Mouse (Mus musculus): ENCODE data around the gene Vps11.
"Not testable (repeated sequence)": the region's sequence is repeated elsewhere in the genome, so short reads cannot be mapped to it uniquely, and the experiment has no call there.

The Vps11 gene

DNA sequence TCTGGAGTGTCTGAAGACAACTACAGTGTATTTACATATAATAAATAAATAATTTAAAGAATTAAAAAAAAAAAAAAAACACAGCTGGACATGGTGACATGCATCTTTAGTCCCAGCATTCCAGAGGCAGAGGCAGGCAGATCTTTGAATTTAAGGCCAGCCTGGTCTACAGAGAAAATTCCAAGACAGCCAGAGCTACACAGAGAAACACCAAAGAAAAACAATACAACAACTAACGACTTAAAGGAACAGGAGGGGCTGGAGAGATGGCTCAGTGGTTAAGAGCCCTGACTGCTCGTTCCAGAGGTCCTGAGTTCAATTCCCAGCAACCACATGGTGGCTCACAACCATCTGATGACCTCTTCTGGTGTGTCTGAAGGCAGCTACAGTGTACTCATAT, 15.9 kb upstream of the Vps11 start:
- in situ Hi-C loops (cut with MboI, MseI), result not testable (repeated sequence)

DNA sequence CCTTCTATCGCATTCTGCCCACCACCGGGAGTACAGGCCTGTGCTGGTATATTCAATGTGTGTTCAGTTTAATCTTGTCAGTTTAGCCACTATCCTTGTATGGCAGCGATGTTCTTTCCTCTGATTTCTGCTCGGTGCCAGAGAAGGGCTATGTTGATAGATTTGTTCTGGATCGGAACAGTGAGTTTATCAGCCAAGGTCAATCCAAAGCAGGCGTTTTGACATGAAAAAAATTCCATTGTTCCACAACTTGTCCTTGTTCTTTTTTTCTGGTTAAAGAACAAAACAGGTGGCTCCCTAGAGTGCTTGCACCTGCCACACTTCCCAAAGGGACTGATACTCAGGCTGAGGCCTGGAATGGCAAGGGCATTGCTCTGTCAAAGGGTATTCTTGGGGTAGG, 14.7 kb upstream of the Vps11 start:
- in situ Hi-C loops (cut with MboI, MseI), result no loop called here

DNA sequence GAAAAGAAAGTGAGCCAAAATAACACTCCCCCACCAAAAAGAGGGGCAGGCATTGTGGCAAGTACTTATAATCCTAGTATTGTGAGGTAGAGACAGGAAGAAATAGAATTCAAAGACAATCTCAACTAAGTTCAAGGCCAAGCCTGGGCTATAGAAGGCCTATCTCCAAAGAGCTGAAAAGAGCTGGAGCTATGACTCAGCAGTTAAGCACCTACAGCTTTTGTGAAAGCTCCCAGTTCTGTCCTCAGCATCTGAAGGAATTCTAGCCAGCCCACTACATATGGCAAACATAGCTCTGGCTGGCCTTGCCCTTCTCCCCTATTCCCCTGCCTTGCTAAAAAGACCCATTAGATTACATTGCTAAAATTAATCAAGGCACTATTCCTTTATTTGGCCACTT, 11.9 kb upstream of the Vps11 start:
- in situ Hi-C loops (cut with MboI, MseI), result no loop called here

DNA sequence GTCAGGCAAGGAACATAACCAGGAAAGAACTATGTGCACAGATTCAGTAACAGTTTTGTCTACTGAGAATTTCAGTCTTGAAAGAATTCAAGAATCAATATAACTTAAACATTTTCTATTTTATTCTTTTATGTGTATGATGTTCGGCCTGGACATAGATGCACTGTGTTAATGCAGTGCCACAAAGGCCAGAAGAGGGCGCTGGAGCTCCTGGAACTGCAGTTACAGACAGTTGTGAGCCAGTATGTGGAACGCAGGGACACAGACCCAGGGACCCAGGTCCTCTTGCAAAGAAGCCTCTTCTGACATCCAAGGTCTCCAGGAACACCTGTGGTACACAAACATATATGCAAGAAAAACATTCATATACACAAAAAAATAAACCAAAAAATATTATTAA, 3.0 kb upstream of the Vps11 start:
- in situ Hi-C loops (cut with MboI, MseI), result no loop called here

DNA sequence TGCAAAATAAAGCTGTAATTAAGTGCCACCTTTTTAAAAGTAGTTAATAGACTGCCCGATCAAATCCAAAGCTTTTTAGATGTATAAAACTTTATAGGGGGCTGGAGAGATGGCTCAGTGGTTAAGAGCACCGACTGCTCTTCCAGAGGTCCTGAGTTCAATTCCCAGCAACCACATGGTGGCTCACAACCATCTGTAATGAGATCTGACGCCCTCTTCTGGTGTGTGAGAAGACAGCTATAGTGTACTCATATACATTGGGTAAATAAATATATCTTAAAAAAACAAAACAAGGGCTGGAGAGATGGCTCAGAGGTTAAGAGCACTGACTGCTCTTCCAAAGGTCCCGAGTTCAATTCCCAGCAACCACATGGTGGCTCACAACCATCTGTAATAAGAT, 461 bp upstream of the Vps11 start:
- in situ Hi-C loops (cut with MboI, MseI), result not testable (repeated sequence)

DNA sequence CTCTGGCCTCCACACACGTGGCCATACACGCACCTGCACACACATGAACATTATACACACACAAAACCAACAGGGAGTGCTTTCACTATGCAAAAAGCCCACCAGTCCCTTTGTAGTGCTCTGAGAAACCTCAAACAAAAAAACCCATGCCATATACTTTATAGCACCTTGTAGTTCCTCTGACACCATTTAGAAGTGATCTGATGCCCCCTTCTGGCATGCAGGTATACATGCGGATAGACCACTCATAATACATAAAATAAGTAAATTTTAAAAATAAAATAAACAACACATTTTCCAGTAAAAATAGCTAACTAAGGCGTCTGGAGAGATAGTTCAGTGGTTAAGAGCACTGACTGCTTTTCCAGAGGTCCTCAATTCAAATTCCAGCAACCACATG, 4.3 kb downstream of the Vps11 start:
- in situ Hi-C loops (cut with MboI, MseI), result no loop called here

DNA sequence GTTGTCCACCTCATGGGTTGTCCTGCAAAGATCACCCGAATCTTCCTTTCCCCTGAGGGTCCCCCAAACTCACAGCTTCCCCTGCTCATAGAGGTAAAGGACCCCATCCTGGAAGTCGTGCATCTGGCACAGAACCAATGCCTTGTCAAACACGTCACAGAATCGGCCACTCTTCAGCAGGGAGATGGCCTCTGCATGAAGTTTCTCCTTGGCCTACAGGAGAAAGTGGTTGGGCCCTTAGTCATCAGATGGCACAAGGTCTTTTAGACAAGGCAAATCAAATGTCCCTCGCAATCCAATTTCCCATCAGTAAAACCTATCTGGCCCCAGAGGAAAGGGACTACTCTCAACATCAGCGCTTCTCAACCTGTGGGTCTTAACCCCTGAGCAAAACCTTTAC, 8.3 kb downstream of the Vps11 start:
- in situ Hi-C loops (cut with MboI, MseI), result loop anchor here (5.0 kb wide), 1 partner anchor 61 kb away; no protein-coding TSS in a partner anchor

DNA sequence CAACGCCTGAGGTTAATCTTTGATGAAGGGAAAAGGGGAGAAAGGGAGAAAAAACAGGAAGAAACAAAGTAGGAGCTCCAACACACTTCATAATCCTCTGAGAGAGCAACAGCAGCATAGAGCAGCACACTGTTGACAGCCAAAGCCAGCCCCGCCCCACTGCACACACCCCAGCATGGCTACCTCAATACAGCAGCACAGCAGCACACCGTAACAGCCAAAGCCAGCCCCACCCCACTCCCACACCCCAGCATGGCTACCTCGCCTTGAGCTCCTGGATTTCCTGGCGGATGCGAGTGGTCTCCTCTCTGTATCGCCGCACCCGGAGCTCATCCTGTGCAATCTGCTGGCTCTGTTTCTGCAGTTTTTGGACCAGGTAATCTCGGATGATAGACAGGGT, 9.1 kb downstream of the Vps11 start:
- in situ Hi-C loops (cut with MboI, MseI), result loop anchor here (5.0 kb wide), 1 partner anchor 60 kb away; no protein-coding TSS in a partner anchor

DNA sequence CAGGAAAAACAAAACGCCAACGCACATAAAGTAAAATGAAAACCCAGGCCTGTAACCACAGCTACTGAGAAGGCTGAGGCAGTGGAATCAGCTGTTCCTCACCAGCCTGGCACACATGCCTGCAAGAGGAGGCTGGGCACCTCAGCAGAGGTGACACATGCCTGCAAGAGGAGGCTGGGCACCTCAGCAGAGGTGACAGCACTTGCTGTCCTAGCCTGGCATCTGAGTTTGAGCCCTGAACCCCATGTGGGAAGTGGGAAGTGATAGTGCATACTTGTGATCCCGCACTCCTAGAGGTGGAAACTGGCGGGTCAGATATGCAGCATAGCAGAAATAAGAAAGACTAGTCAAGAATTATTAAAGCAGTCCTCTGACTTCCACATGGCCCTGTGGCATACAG, 10.1 kb downstream of the Vps11 start:
- in situ Hi-C loops (cut with MboI, MseI), result loop anchor here (5.0 kb wide), 1 partner anchor 59 kb away; no protein-coding TSS in a partner anchor

DNA sequence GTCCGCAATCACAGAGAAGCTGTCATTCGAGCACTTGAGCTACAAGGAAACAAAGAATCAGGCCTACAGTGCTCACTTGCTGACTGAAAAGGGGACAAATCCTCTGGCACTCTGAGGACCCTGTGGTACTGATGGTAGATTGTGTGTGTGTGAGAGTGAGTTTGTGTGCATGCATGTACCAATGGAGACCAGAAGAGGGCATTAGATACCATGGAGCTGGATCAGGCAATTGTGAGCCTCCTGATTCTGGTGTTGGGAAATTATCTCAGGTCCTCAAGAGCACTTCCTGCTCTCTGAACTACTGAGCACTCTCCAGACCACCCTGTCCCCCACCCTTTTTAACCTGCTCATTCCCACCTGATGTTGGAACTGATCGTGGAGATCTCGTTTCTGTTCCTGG, 12.9 kb downstream of the Vps11 start:
- in situ Hi-C loops (cut with MboI, MseI), result no loop called here

DNA sequence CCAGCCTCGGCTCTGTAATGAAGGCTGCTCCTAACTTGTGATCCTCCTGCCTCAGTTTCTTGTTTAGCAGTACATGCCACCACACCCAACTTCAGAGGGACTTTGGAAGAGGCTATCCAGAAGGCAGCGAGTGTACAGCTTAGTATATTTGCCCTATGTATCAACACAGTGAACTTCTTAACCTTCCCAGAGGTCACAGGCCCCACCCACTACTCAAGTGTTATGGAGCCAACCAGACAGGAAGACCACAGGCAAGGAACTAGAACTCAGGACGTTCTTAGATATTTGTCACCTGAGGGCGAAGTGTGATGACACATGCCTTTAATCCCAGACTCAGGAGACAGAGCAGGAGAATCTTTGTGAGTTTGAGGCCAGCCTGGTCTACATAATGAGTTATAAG, 13.8 kb downstream of the Vps11 start:
- in situ Hi-C loops (cut with MboI, MseI), result no loop called here

DNA sequence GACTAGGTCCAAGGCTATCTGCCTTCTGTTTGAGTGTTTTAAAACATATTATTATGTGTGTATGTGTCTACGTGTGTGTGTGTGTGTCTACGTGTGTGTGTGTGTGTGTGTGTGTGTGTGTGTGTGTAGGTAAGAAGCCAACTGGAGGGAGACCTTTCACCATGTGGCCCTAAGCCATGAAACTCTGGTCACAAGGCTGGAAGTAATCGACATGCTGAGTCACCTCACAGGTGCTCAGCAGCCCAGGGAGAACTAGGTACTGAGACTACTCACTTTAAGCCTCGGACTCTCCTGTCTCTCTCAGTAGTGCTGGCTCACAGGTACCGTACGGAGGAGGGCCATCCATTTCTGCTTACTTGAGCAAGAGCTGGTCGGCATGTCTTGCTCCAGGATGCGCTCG, 14.3 kb downstream of the Vps11 start:
- in situ Hi-C loops (cut with MboI, MseI), result no loop called here

DNA sequence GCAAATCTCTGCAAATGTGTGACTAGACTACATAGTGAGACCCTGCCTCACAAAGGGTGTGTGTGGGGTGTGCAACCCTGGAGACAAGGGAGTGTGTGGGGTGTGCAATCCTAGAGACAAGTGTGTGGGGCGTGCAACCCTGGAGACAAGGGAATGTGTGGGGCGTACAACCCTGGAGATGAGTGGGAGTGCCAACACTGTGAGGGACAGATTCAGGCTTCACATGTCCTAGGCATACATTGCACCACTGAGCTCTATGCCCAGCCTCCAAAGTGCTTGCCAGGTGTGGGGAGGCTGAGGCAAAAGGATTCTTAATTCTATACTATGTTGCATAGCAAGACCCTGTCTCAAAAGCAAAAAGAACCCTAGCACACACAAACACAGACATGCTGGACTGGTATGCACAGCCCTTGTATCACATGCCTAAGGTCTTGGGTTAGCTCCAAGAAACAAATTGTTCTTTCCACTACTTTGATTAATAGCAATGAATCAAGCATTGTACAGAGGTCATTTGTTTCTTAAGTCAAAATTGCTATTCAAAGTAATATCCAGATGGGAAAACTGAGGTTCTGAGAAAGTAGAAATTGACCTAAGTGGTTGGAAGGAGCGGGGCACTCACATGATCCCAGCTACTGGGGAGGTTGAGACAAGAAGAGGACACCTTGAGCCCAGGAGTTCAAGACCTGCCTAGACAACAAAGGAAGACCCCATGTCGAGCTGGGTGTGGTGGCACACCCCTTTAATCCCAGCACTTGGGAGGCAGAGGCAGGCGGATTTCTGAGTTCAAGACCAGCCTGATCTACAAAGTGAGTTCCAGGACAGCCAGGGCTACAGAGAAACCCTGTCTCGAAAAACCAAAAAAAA, 15.7 kb downstream of the Vps11 start:
- in situ Hi-C loops (cut with MboI, MseI), result no loop called here

DNA sequence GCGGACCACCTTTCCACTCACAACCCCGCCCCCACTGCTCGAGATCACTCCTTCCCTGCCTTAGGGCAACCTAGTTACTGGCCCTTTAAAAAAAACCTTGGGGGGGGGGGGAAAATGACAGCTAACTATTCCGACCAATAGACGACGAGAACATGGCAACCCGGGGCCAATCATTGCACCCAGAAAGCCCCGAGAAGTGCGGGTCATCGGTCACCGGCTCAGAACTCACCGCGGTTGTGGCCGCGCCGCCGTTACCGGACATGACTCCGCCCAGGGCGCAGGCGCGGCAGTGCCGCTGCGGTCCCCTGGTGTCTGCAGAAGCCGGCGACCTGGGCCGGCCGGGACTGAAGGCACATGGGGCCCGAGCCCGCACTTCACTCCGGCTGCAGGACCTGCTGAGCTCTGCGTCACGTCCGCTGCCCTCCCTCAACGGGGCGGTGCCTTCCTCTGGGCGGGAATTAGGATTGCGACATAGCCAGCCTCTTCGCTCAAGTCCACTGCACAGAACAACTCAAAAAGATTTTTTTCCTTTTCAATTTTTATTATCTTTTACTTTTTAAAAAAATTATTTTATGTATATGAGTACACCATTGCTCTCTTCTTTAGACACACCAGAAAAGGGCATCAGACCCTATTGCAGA, 17.6 kb downstream of the Vps11 start, which contains the start of gene Hmbs:
Gene Hmbs, minus strand, starts transcription at position 448 of the 641 bp plus-strand sequence.
- in situ Hi-C loops (cut with MboI, MseI), result loop anchor here (5.0 kb wide), 1 partner anchor 53 kb away; the partner anchor contains the start of gene Slc37a4

DNA sequence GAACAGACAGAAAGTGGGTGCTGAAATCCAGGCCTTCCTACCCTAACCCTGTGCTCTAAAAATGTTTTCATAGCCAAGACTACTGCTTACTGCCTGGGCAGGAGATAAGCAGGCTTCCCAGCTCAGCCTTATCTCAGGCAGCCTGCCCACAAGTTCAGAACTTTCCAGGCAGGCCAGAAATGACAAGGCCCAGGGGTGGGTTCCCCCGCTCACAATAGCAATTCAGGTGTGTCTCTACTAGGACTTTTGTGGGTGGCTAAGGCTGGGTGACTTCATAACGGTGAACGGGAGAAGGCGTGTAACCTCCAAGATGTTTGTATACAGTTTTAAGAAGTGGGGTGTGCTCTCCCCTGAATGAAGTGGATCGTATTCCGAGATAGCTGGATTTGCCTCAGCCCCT, 18.2 kb downstream of the Vps11 start:
- in situ Hi-C loops (cut with MboI, MseI), result loop anchor here (5.0 kb wide), 1 partner anchor 54 kb away; the partner anchor contains the start of gene Slc37a4

DNA sequence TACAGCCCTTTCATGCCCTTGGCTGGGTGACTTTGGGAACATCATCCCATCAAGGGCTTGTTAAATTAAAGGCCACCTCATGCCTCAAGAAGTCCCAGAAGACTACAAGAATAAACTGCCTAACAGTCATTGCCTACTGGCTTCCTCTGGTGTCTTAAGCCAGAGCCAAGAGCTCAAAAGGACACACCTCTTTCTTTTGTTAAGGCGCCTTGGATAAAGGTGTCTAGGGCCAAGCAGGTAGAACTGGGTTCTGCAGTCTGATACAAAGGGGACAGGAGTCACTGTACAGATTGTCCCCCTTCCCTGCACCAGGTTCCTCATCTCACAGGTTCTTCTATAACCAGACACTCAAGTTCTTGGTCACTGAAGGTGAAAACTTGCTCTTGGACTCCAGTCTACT, 18.9 kb downstream of the Vps11 start:
- in situ Hi-C loops (cut with MboI, MseI), result loop anchor here (5.0 kb wide), 1 partner anchor 55 kb away; the partner anchor contains the start of gene Slc37a4

DNA sequence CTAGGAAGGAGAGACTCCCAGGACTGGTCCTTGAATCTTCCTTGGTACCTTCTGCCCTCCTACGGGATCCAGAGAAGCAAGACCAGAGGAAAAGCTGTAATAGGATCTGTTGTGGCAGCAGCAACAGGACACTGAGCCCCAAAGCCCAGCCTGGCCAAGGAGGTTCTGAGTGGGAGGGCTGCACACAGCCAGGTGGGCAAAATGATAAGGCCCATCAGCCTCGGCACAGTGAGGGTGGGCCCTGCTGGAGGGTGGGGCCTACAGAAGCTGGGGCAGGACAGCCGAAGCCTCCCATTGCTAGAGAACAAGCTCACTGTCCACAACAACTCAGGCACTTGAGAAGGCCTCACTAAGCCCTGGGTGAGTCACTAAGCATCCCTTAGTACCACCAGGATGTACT, 19.3 kb downstream of the Vps11 start:
- in situ Hi-C loops (cut with MboI, MseI), result loop anchor here (5.0 kb wide), 1 partner anchor 55 kb away; the partner anchor contains the start of gene Slc37a4

DNA sequence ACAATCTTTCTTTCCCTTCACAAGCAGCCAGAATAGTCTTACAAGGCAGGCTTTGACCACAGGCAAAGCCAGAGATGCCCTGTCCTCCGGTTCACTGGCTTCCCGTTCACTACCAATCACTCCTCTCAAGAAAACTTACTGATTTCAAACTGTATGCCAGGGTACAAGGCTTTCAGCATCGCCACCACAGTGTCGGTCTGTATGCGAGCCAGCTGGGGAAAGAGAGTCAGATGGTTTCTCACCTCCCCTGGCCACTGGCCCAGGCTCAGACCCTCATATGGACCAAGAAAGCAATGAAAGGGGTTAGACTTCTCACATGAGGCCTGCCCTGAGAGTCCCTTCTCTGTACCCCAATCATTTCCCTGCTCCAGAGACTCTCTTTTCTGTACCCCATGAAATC, 20.0 kb downstream of the Vps11 start:
- in situ Hi-C loops (cut with MboI, MseI), result loop anchor here (5.0 kb wide), 1 partner anchor 56 kb away; the partner anchor contains the start of gene Slc37a4

DNA sequence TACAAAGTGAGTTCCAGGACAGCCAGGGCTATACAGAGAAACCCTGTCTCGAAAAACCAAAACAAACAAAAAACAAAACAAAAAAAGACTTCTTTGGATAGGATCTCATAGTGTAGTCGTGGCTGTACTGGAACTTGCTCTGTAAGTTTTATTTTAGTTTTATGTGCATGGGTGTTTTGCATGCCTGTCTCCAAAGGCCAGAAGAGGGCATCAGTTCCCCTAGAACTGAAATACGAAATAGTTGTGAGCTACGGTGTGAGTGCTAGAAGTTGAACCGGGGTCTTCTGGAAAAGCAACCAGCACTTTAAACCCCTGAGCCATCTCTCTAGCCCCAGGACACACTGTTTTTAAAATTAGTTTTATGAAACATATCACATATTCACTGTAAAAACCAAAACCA, 22.9 kb downstream of the Vps11 start:
- in situ Hi-C loops (cut with MboI, MseI), result loop anchor here (10.0 kb wide), 1 partner anchor 1646 kb away; no protein-coding TSS in a partner anchor

DNA sequence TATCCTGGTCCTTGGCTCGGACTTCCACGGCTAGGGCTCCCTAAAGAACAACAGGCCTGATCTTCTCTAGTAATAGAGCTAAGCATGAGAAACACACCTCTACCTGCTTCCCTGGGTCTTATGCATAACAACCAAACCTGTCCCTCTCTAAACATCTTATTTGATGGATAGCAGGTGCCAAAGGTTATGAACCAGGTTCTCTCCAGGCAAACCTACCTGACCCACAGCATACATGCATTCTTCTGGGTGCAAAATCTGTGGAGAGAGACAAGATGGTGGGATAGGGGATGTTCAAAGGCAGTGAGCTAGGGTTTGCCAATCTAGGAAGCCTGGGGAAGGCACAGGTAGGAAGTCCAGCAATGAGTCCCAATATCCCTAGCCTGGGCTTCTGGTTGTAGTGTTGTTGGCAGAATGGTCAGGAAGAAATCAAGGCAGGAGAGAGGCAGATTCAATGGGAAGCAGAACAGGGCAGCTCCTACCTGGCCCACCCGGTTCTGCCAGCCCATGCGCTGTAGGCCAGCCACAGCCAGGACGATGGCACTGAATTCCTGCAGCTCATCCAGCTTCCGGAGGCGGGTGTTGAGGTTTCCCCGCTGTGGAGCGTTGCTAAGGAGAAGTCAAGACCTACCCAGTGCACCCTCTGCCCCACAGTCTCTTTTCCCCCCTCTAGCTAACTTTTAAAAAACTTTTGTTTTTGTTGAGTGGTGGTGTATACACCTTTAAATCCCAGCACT, 23.9 kb downstream of the Vps11 start:
- in situ Hi-C loops (cut with MboI, MseI), result loop anchor here (10.0 kb wide), 1 partner anchor 1647 kb away; no protein-coding TSS in a partner anchor

DNA sequence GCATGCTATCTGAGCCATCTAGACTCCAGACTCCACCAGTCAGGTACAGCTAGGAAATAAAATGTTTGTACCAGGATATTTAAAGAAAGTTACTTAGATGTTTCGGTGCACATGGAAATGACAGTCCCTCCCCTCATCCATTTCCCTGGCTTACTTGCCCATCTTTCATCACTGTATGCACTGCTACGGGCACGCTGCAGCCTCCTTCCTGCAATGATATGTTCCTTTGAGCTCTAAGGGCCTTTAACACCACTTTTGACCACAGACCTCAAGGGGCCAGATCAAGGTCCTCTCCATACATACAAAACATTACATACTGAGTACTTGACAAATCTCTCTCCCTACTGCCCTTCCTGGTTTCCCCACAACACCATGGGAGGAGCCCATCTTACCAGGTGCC, 24.5 kb downstream of the Vps11 start:
- in situ Hi-C loops (cut with MboI, MseI), result loop anchor here (10.0 kb wide), 1 partner anchor 1648 kb away; no protein-coding TSS in a partner anchor

DNA sequence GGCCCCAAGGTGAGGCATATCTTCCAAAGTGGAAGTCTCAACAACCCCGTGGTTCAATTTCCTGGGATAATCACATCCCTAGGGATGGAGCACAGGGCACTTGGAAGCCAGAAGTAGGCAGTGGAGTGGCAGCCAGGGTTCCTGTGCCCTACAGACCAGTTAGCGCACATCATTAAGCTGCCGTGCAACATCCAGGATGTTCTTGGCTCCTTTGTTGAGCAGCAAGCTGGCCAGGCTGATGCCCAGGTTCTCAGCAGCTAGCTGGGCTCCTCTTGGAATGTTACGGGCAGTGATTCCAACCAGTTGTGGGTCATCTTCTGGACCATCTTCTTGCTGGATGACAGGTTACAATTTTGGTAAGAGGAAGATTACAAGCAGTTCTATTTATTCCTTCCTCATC, 25.0 kb downstream of the Vps11 start:
- in situ Hi-C loops (cut with MboI, MseI), result loop anchor here (10.0 kb wide), 1 partner anchor 1648 kb away; no protein-coding TSS in a partner anchor

All from T-helper 2 cell (primary cell).